Mouse (Mus musculus) MN1 (cell line): ENCODE results near the gene Itpr1.

ENCODE experiments used
- DNase-seq: peaks from one replicate; pipeline ENCODE4 v3.0.0-alpha.2; 2016; ENCODE audit warnings: low spot score

Gene Itpr1

GRCm38 (mm10) chr6:108278826-108279630 lies 66.1 kb downstream of the Itpr1 start:
- DNase-seq: no peak

- no peak for DNase-seq
Measured at GRCm38 (mm10) chr6:108282131-108282530, 69.2 kb downstream of the Itpr1 start.

GRCm38 (mm10) chr6:108282621-108283020 lies 69.7 kb downstream of the Itpr1 start:
- DNase-seq: no peak

GRCm38 (mm10) chr6:108284688-108285087 lies 71.8 kb downstream of the Itpr1 start:
- DNase-seq: no peak

GRCm38 (mm10) chr6:108288979-108289378 lies 76.1 kb downstream of the Itpr1 start:
- no peak for DNase-seq

GRCm38 (mm10) chr6:108290978-108291377 lies 78.1 kb downstream of the Itpr1 start:
- no peak for DNase-seq

- DNase-seq: no peak
Measured at GRCm38 (mm10) chr6:108291556-108291955, 78.7 kb downstream of the Itpr1 start.

GRCm38 (mm10) chr6:108301856-108302255 lies 89.0 kb downstream of the Itpr1 start:
- no peak for DNase-seq

GRCm38 (mm10) chr6:108303619-108304567 lies 91.0 kb downstream of the Itpr1 start:
- DNase-seq: no peak

- no peak for DNase-seq
Measured at GRCm38 (mm10) chr6:108305171-108305779, 92.4 kb downstream of the Itpr1 start.

- no peak for DNase-seq
Measured at GRCm38 (mm10) chr6:108306240-108306639, 93.3 kb downstream of the Itpr1 start.

GRCm38 (mm10) chr6:108306910-108307584 lies 94.2 kb downstream of the Itpr1 start:
- no peak for DNase-seq

GRCm38 (mm10) chr6:108307770-108308169 lies 94.9 kb downstream of the Itpr1 start:
- no peak for DNase-seq

GRCm38 (mm10) chr6:108309391-108310182 lies 96.7 kb downstream of the Itpr1 start:
- peak; percentile 49 for DNase-seq

- no peak for DNase-seq
Measured at GRCm38 (mm10) chr6:108313056-108313455, 100.2 kb downstream of the Itpr1 start.

GRCm38 (mm10) chr6:108313997-108314396 lies 101.1 kb downstream of the Itpr1 start:
- DNase-seq: no peak

- DNase-seq: no peak
Measured at GRCm38 (mm10) chr6:108316268-108316824, 103.5 kb downstream of the Itpr1 start.

- DNase-seq: no peak
Measured at GRCm38 (mm10) chr6:108316951-108317350, 104.1 kb downstream of the Itpr1 start.

- DNase-seq: no peak
Measured at GRCm38 (mm10) chr6:108321653-108322052, 108.8 kb downstream of the Itpr1 start.

GRCm38 (mm10) chr6:108324464-108325025 lies 111.6 kb downstream of the Itpr1 start:
- DNase-seq: no peak
